Mouse (Mus musculus) erythroblast, embryonic 14.5 days (primary cell): ENCODE measurements around the gene Hoxb4. TPM values are rescaled to one million over a fixed set of nuclear protein-coding genes. Genes with fewer than 3 reads are reported as not detected.

Source experiments
- H3K27me3 ChIP-seq: 2 replicates; pipeline ENCODE4 v1.6.1; 2012; ENCODE audit warnings: inconsistent platforms; ENCODE audit not compliant: control insufficient read depth
- H3K36me3 ChIP-seq: 2 replicates; pipeline ENCODE4 v1.6.1; 2012; ENCODE audit warnings: mild to moderate bottlenecking, inconsistent platforms; ENCODE audit not compliant: control insufficient read depth
- H3K4me1 ChIP-seq: 2 replicates; pipeline ENCODE4 v1.6.1; 2012; ENCODE audit warnings: inconsistent platforms; ENCODE audit not compliant: control insufficient read depth
- H3K4me3 ChIP-seq: replicated peaks from 2 replicates; pipeline ENCODE3; 2012; ENCODE audit warnings: moderate library complexity, mild to moderate bottlenecking, inconsistent platforms
- H3K9me3 ChIP-seq: 2 replicates; pipeline ENCODE4 v1.6.1; 2012; ENCODE audit warnings: low read length, inconsistent platforms, mixed read lengths; ENCODE audit not compliant: control insufficient read depth
- GATA1 ChIP-seq: IDR thresholded peaks from 2 replicates; pipeline ENCODE4 v1.6.1; 2012; ENCODE audit warnings: low read length, inconsistent platforms, mixed read lengths
- TAL1 ChIP-seq: IDR thresholded peaks from 3 replicates; pipeline ENCODE4 v1.6.1; 2012; ENCODE audit warnings: low read length, inconsistent platforms, mixed read lengths
- polyA plus RNA-seq: library from polyadenylated mRNA; stranded (reverse); fragments of >175 nt; gene quantifications from 2 replicates; pipeline ENCODE4 v1.2.3, GENCODE M21; 2012

Hoxb4 gene
- polyA plus RNA-seq, 1 experiment: not detected

GRCm38 (mm10) chr11:96289837-96290236, 28.2 kb upstream of the Hoxb4 start:
- Histone ChIP-seq H3K4me1 (no peaks in the 10 kb centered on the region), H3K9me3 (no peaks in the 10 kb centered on the region), H3K4me3 (no peak overlapping the region), H3K27me3 (peaks cover 100% of the 10 kb centered on the region), H3K36me3 (no peaks in the 10 kb centered on the region)
- TF ChIP-seq GATA1 (no peak), TAL1 (no peak)

DNA sequence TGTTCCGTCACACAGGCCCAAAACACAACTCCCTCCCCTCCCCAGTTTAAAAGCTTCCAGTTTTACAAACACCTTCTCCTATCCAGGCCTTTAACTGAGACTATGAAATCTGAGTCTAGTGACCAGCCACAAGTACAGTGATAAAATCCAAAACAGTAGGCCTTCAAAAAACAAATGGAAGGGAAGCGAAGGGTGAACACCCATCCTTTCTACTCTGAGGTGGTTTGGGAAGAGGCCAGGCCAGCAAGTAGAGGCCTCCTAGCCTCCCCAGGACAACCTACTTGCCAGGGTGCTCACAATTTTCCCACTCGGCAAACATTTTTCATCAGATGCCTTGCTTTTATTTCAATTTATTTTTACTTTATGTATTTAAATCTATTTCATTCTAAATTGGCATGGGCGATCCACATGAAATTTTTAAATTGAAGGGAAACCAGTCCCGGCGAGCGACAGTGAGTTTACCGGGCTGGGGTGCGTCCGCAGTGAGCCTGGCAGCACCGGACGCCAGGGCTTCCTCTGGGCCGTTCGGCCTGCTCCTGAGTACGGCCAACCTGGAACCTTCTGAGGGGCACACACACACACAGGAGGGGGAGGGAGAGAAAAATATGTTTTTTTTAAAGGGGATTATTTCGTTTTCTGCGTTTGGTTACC, 27.2 kb upstream of the Hoxb4 start:
- Histone ChIP-seq H3K27me3 (peaks cover 100% of the 10 kb centered on the region), H3K9me3 (no peaks in the 10 kb centered on the region), H3K36me3 (no peaks in the 10 kb centered on the region), H3K4me1 (no peaks in the 10 kb centered on the region), H3K4me3 (no peak overlapping the region)
- TF ChIP-seq GATA1 (no peak), TAL1 (no peak)

- no peaks in the 10 kb centered on the region for H3K36me3 ChIP-seq
- peaks cover 100% of the 10 kb centered on the region for H3K27me3 ChIP-seq
- no peaks in the 10 kb centered on the region for H3K4me1 ChIP-seq
- TF ChIP-seq GATA1 (no peak), TAL1 (no peak)
- H3K9me3 ChIP-seq: no peaks in the 10 kb centered on the region
- no peak within 1 kb of the TSS for H3K4me3 ChIP-seq
These were observed 26.1 kb upstream of the Hoxb4 start, which contains the start of gene Hoxb6 for GRCm38 (mm10) chr11:96291681-96292564. TSS of gene Hoxb6 (plus strand) at chr11:96292476.

DNA sequence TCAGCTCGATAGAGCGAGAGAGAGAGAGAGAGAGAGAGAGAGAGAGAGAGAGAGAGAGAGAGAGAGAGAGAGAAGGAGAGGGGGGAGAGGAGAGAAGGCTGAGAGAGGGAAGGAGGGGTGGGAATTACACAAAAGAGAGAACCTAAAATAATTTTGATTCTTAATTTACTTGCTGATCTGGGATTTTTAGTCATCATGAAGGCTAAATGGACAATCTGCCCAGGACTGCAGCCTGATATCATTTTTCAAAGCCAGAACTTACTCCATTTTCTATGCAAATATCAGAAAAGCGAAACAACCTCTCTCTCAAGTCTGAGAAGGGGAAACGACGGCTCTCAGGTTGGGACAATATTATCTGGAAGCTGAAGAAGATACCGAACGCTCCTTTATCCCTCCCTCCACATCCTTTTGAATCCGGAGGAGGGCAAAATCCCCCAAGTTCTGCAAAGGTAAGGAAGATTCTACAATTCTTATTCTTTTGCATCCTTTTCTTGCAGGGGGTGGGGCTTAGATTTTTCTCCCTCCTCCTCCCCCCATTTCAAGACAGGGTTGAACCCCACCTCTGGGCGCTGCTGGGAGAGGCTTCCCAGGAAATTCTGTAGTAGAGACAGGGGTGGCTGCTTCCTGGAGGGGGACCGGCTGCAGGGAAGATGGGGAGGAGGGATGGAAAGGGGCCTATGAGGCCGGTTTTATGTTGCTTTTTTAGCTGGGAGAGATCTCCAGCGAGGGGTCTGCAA, 25.3 kb upstream of the Hoxb4 start:
- TF ChIP-seq GATA1: no peak
- H3K27me3 ChIP-seq: peaks cover 100% of the 10 kb centered on the region
- H3K36me3 ChIP-seq: no peaks in the 10 kb centered on the region
- no peaks in the 10 kb centered on the region for H3K9me3 ChIP-seq
- no peaks in the 10 kb centered on the region for H3K4me1 ChIP-seq
- H3K4me3 ChIP-seq: no peak overlapping the region

DNA sequence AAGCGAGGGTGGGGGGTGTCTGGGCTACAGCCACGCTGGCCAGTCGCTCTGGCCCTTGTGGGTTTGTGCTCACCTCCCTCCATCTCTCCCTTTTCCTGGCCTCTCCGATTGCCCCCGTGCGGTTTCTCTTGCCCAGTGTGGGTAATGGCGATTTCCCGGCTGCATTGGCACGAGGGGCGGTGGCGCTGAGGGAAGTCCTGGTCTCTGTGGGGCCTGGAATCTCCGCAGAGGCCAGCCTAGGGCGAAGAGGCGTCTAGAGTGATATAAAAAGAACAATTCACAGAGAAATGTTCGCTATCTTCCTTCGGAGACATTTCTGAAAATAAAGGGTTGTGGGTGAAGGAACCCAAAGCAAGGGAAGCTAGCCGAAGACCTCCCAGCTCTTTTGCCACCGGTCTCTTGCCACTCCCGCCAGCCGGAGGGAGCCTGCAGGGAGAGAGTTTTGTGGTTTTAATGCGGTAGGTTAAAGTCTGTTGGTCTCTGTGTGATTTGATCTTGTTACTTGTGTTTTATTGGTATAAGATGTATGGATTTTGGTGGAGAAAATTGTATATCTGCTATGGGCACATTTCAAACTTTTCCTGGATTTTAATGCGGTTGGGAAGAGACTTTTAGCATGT, 24.7 kb upstream of the Hoxb4 start:
- H3K36me3 ChIP-seq: no peaks in the 10 kb centered on the region
- H3K9me3 ChIP-seq: no peaks in the 10 kb centered on the region
- H3K4me1 ChIP-seq: no peaks in the 10 kb centered on the region
- no peak overlapping the region for H3K4me3 ChIP-seq
- H3K27me3 ChIP-seq: peaks cover 100% of the 10 kb centered on the region
- TF ChIP-seq GATA1 (no peak), TAL1 (no peak)

- TF ChIP-seq TAL1: no peak
- TF ChIP-seq GATA1: no peak
- Histone ChIP-seq H3K4me1 (no peaks in the 10 kb centered on the region), H3K4me3 (no peak overlapping the region), H3K36me3 (no peaks in the 10 kb centered on the region), H3K27me3 (peaks cover 100% of the 10 kb centered on the region), H3K9me3 (no peaks in the 10 kb centered on the region)
These were observed 23.6 kb upstream of the Hoxb4 start for GRCm38 (mm10) chr11:96294245-96295091.

DNA sequence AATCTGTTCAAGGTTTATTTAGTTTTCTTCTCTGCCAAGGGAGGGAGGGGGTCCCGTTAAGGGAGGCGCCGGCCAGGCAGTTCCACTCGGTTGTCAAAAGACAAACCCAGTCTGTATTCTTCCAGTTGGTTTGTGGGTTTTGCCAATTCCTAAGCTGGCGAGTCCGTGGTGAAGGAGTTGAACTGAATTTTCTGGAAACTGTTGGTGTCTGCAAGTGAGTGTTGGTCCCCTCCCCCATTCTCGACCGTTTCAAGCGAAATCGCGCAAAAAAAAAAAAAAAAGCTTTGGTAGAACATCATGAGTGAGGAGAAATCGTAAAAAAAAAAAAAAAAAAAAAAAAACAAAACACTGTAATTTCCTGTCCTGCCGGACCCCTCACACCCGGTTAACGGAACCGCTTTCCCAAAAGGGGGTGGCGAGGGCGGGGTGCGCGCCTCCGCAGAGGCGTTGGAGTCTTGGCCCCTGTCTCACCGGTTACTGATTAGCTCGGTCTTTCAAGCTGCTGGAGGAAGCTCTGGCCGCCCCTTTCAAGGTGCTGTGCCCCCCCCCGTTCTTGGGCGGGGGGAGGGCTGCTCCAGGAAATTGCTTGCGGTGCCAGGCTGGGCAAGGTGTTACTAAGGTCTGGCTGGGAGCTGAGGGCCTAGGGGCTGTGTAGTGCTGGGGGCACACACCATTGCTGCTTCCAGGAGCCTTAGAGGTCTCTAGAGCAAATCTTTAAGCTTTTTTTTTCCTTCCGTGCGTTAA, 22.8 kb upstream of the Hoxb4 start:
- Histone ChIP-seq H3K4me3 (no peak overlapping the region), H3K27me3 (peaks cover 100% of the 10 kb centered on the region)

DNA sequence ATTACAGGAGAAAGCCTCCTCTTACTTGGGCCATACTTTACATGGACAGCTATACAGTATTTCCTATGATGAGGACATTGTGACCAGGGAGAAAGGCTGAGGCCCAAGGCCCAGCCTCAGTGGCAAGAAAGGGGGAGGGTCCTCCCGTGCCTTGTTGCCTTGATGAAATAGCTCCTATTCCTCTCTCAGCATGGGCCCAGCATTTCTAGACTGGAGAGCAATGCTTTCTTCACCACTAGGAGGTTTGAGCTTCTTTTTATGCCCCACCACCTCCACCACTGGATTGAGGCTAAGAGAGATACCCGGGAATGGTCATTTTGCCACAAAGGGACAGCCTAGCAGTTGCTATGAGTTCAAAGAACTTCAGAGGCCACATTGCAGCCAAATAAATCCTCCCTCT, 21.1 kb upstream of the Hoxb4 start:
- Histone ChIP-seq H3K4me3 (no peak overlapping the region), H3K9me3 (no peaks in the 10 kb centered on the region), H3K27me3 (peaks cover 100% of the 10 kb centered on the region), H3K36me3 (no peaks in the 10 kb centered on the region), H3K4me1 (no peaks in the 10 kb centered on the region)
- TF ChIP-seq TAL1 (no peak), GATA1 (no peak)

More for the DNA sequence above, 22.8 kb upstream of the Hoxb4 start:
- H3K9me3 ChIP-seq: no peaks in the 10 kb centered on the region
- no peak for TF ChIP-seq GATA1
- TF ChIP-seq TAL1: no peak
- no peaks in the 10 kb centered on the region for H3K4me1 ChIP-seq
- no peaks in the 10 kb centered on the region for H3K36me3 ChIP-seq
